Mouse (Mus musculus) liver, embryonic 14.5 days (tissue): ENCODE data around the gene Usp44.

Experiments
- CTCF ChIP-seq: IDR thresholded peaks from 2 replicates; pipeline ENCODE4 v1.5.1; 2016; ENCODE audit warnings: antibody characterized with exemption, low read depth, control low read depth
- EP300 ChIP-seq: IDR thresholded peaks from 2 replicates; pipeline ENCODE4 v1.6.1; 2016; ENCODE audit warnings: antibody characterized with exemption, low read depth

- TF ChIP-seq EP300 (no peak), CTCF (no peak)
Observed at GRCm38 (mm10) chr10:93888590-93888934, 57.2 kb downstream of the Usp44 start.
